Comparison of ENCODE assay signal across 8 mouse cellular contexts in genomic region chr7:70352617-70353016, GRCm38 (mm10). TPM values are rescaled to one million over a fixed set of nuclear protein-coding genes. Genes with fewer than 3 reads are reported as not detected.
DNase-seq lines count a peak whose midpoint lies in the region; ATAC-seq lines count a peak whose summit lies in the region.

No protein-coding gene starts in this region.

- peak overlapping the region; percentile 78 for H3K4me2 ChIP-seq in kidney, embryonic 14.5 days (replicated peaks; ENCODE audit: low read depth, low read length)
- peak overlapping the region; percentile 82 for H3K4me2 ChIP-seq in neural tube, embryonic 12.5 days (replicated peaks)

- intact Hi-C loops in left cerebral cortex, postnatal 4 days (cut with DNase I) = no loop called here

- peak overlapping the region; percentile 98; the same call in 1 of the 2 replicates for H3K27ac ChIP-seq in kidney, embryonic 14.5 days (ENCODE audit: low read depth, low read length)
- H3K27ac ChIP-seq in forebrain, embryonic 10.5 days = peak overlapping the region; percentile 98
- H3K27ac ChIP-seq in neural tube, embryonic 12.5 days = peak overlapping the region; percentile 97; the same call in 1 of the 2 replicates

- peaks cover 18% of the 10 kb centered on the region for H3K4me1 ChIP-seq in kidney, embryonic 14.5 days (ENCODE audit: control insufficient read depth, insufficient read depth, low read length)
- peaks cover 93% of the 10 kb centered on the region for H3K4me1 ChIP-seq in forebrain, embryonic 10.5 days
- peaks cover 60% of the 10 kb centered on the region for H3K4me1 ChIP-seq in neural tube, embryonic 12.5 days

- 13% methylated on average over 3 of the region's 3 CpGs for WGBS in kidney, embryonic 14.5 days
- WGBS in forebrain, embryonic 10.5 days = 5% methylated on average over 3 of the region's 3 CpGs
- WGBS in neural tube, embryonic 12.5 days = 4% methylated on average over 3 of the region's 3 CpGs

- no peaks in the 10 kb centered on the region for H3K9me3 ChIP-seq in kidney, embryonic 14.5 days (ENCODE audit: control insufficient read depth, low read length)
- no peaks in the 10 kb centered on the region for H3K9me3 ChIP-seq in forebrain, embryonic 10.5 days
- no peaks in the 10 kb centered on the region for H3K9me3 ChIP-seq in neural tube, embryonic 12.5 days

- H3K9ac ChIP-seq in kidney, embryonic 14.5 days (ENCODE audit: low read depth, low read length) = peak overlapping the region; percentile 95
- peak overlapping the region; percentile 84; the same call in 1 of the 2 replicates for H3K9ac ChIP-seq in neural tube, embryonic 12.5 days

- H3K27me3 ChIP-seq in kidney, embryonic 14.5 days (ENCODE audit: control insufficient read depth, insufficient read depth, low read length) = no peaks in the 10 kb centered on the region
- H3K27me3 ChIP-seq in forebrain, embryonic 10.5 days (ENCODE audit: poor library complexity, severe bottlenecking) = peaks cover 89% of the 10 kb centered on the region
- no peaks in the 10 kb centered on the region for H3K27me3 ChIP-seq in neural tube, embryonic 12.5 days (replicated peaks)

- DNase-seq in kidney, postnatal 14 days = no peak
- no peak for DNase-seq in forebrain, embryonic 10.5 days (ENCODE audit: extremely low spot score, low spot score)
- DNase-seq in kidney, postnatal 4 days = peak; percentile 27 to 46
- no peak for DNase-seq in left cerebral cortex, postnatal 4 days
- DNase-seq in layer of hippocampus, adult 9-11 months = no peak

- H3K4me3 ChIP-seq in kidney, embryonic 14.5 days (ENCODE audit: low read length) = peak overlapping the region; percentile 71
- H3K4me3 ChIP-seq in forebrain, embryonic 10.5 days = peak overlapping the region; percentile 84
- H3K4me3 ChIP-seq in neural tube, embryonic 12.5 days = peak overlapping the region; percentile 65

- no peak for ATAC-seq in kidney, embryonic 14.5 days (ENCODE audit: low FRiP score, low TSS enrichment)
- no peak for ATAC-seq in neural tube, embryonic 12.5 days (ENCODE audit: low FRiP score, low read depth)
- no peak for ATAC-seq in megakaryocyte progenitor cell, adult 5-6 weeks (replicated peaks; ENCODE audit: poor library complexity)

- H3K36me3 ChIP-seq in kidney, embryonic 14.5 days (ENCODE audit: control insufficient read depth, insufficient read depth, low read length) = peaks cover 63% of the 10 kb centered on the region
- H3K36me3 ChIP-seq in forebrain, embryonic 10.5 days (replicated peaks) = peaks cover 44% of the 10 kb centered on the region
- H3K36me3 ChIP-seq in neural tube, embryonic 12.5 days = peaks cover 16% of the 10 kb centered on the region

RNA-seq across cellular contexts. Expression of gene Nr2f2, which starts 13.9 kb away (rescaled TPM):
- polyA plus RNA-seq in kidney, embryonic 14.5 days (2014; fragmentation: Nextera tagmentation; extraction: Ambion mirVana) = 310 and 320 TPM in 2 replicates
- polyA plus RNA-seq in forebrain, embryonic 10.5 days (2016; fragmentation: Nextera tagmentation; extraction: Ambion mirVana) = 82.3 and 82.7 TPM in 2 replicates
- 101 and 103 TPM in 2 replicates for polyA plus RNA-seq in neural tube, embryonic 12.5 days (2016; fragmentation: Nextera tagmentation; extraction: Ambion mirVana)
- 10 to 100 TPM; 68.7 to 96.1 TPM for total RNA-seq in left cerebral cortex, postnatal 4 days (2021)
- total RNA-seq in megakaryocyte progenitor cell, adult 5-6 weeks (2015) = not detected in 2 replicates
- total RNA-seq in megakaryocyte progenitor cell, adult 5-6 weeks (2017) = not detected in 2 replicates

Comparison
In these comparisons a context has a peak if more than half of its experiments do, and no peak if none do; other contexts are left out.
1. DNase-seq: peak in kidney, postnatal 4 days (2 of 2); none in kidney, postnatal 14 days (single experiment), forebrain, embryonic 10.5 days (single experiment), left cerebral cortex, postnatal 4 days (single experiment) and layer of hippocampus, adult 9-11 months (single experiment).
2. Peak in every context shown above with its lines, with median percentiles within 50 percentile points of each other: H3K27ac ChIP-seq and H3K4me3 ChIP-seq.